Mouse (Mus musculus): ENCODE measurements around the gene Tmem265. TPM values are rescaled to one million over a fixed set of nuclear protein-coding genes. Genes with fewer than 3 reads are reported as not detected.

Gene Tmem265
- 6.6 and 8.2 TPM in 2 replicates for polyA plus RNA-seq (2015; fragmentation: Nextera tagmentation; extraction: Ambion mirVana)

DNA sequence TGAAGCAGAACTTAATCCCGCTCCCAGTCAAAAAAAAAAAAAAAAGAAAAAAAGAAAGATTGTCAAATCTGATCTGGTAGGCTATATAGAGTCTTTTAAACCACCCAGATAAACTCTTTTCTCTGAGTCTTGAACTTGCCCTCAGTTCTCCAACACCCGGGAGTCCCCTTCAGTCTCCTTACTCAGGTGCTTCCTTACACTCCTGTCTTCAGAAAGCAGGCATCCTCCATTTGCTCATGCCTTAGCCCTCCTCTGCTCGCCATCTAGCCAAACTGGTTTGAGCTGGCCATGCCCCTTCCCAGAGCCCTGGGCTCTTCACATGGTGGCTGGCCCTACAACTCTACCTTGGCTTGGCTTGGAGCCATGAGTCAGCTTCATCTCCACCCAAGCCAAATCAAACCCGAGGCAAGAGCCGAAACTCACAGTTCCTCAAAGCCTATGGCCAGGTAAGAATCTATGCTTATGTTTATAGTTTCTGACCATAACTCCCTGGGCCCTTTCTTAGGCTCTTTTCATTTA lies at the start of gene Tmem265:
Gene Tmem265, plus strand, starts transcription at position 51 of the 519 bp plus-strand sequence.
- no peak within 1 kb of the TSS for H3K9ac ChIP-seq
- H3K4me3 ChIP-seq: no peak within 1 kb of the TSS
- peaks cover 84% of the 10 kb centered on the region for H3K36me3 ChIP-seq
- no peak within 1 kb of the TSS for H3K27ac ChIP-seq
- WGBS: 94% methylated on average over 5 of the region's 5 CpGs
- H3K4me1 ChIP-seq (replicated peaks): no peaks in the 10 kb centered on the region
- ATAC-seq (ENCODE audit: low FRiP score): no peak
- H3K27me3 ChIP-seq: no peaks in the 10 kb centered on the region
- H3K9me3 ChIP-seq: no peaks in the 10 kb centered on the region
- no peak within 1 kb of the TSS for H3K4me2 ChIP-seq

DNA sequence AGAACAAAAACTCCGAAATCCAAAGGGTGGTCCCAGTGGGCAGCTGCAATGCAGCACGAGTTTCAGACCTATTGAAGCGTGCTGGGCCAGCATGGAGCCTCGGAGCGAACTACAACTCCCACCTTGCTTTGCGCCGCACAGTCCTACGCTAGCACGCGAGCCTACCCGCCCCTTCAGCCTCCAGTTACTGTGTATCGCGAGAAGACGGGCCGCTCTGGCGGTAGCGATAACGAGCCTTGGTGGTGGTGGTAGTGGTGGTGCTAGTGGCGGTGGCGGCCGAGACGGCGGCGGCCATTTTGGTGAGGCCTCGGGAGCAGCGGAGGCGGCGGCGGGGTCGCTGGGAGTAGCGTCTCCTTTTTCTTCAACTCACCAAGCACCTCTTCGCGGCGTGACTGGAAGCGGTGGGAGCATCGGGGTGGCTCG lies 49.4 kb upstream of the Tmem265 start, which contains the start of gene Srcap:
Gene Srcap, plus strand, starts transcription at position 176 of the 423 bp plus-strand sequence.
- Histone ChIP-seq H3K27ac (peak within 1 kb of the TSS; percentile 99), H3K4me2 (peak within 1 kb of the TSS; percentile 62), H3K27me3 (no peaks in the 10 kb centered on the region), H3K9me3 (no peaks in the 10 kb centered on the region), H3K36me3 (peaks cover 21% of the 10 kb centered on the region), H3K4me3 (peak within 1 kb of the TSS; percentile 70), H3K4me1 (replicated peaks) (peaks cover 24% of the 10 kb centered on the region), H3K9ac (peak within 1 kb of the TSS; percentile 88)
- under 1% methylated on average over 37 of the region's 37 CpGs for WGBS
- peak; percentile 99 for ATAC-seq (ENCODE audit: low FRiP score)

DNA sequence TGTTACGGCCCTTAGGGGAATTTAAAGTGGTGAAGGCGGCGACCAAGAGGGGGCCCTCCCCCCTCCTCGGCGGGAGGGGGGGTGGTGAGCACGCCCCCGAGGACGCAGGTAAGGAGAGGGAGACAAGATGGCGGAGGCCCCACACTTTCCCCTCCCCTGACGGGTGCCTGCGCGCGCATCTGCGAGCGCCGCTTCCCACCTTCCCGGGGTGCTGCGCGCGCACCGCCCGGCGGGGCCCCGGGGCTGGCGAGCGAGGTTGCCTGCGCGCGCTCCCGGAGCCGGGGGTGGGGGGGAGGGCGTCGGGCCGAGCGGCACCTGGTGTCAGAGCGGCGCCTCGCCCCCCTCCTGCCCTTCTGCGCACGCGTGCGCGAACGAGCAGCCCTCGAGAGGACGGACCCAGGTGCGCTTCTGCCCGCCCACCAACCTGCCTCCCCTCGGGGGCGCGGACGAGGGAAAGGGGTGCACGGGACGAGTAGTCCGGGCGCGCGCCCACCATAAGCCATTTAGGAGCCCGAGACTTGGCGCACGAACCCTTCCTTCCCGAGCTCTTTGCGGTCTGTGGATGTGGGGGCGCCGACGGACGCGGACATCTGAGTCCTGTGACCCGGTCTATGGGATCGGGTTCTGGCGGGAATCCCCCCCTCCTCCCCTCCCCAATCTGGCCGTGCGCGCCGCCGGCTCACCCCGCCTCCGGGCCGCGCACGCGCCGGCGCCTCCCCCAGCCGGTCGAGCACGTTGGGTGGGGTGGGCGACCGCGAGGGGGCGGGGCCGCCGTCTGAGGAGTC lies 48.8 kb upstream of the Tmem265 start:
- Histone ChIP-seq H3K27me3 (no peaks in the 10 kb centered on the region), H3K4me3 (peak overlapping the region; percentile 70), H3K27ac (peak overlapping the region; percentile 99), H3K9me3 (no peaks in the 10 kb centered on the region), H3K4me2 (peak overlapping the region; percentile 62), H3K9ac (peak overlapping the region; percentile 88), H3K36me3 (peaks cover 27% of the 10 kb centered on the region), H3K4me1 (replicated peaks) (peaks cover 24% of the 10 kb centered on the region)
- ATAC-seq (ENCODE audit: low FRiP score): peak; percentile 90
- WGBS: 0% methylated on average over 64 of the region's 93 CpGs

DNA sequence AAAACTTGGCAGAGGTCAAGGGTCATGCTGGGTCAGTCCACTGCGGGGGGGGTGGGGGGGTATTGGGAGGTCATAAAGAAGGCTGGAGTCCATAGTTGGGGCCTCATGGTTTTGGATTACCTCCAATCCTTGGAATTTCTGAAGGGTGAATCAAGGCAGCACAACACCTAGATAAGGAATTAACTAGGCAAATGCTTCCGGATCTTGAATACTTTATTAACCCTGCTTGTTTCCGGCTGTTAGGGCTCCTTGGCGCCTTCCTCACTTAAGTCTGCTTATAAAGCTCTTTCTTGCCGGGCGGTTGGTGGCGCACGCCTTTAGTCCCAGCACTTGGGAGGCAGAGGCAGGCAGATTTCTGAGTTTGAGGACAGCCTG lies 48.2 kb upstream of the Tmem265 start:
- no peak for ATAC-seq (ENCODE audit: low FRiP score)
- H3K27me3 ChIP-seq: no peaks in the 10 kb centered on the region
- peaks cover 24% of the 10 kb centered on the region for H3K4me1 ChIP-seq (replicated peaks)
- H3K4me2 ChIP-seq: peak overlapping the region; percentile 62
- WGBS: 46% methylated on average over 8 of the region's 8 CpGs
- H3K9me3 ChIP-seq: no peaks in the 10 kb centered on the region
- peaks cover 33% of the 10 kb centered on the region for H3K36me3 ChIP-seq
- peak overlapping the region; percentile 70 for H3K4me3 ChIP-seq
- peak overlapping the region; percentile 88 for H3K9ac ChIP-seq
- H3K27ac ChIP-seq: peak overlapping the region; percentile 99

DNA sequence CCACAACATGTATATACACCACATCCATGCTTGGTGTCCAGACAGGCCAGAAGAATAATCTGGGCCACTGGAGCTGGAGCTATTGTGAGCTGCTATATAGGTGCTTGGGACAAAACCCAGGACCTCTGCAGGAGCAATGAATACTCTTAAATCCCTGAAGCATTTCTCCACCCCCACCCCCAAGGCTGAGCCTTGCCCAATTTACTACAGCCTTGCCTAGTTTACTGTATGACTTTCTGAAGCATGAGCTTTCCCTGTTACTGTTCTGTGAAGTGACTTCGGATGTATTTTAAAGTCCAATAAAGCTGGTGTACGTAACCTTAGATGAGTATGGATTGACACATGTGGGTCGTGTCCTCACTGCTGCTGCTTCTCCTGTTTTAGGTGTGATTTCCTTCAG lies 47.4 kb upstream of the Tmem265 start:
- 84% methylated on average over 3 of the region's 3 CpGs for WGBS
- Histone ChIP-seq H3K4me2 (peak overlapping the region; percentile 62), H3K4me1 (replicated peaks) (peaks cover 24% of the 10 kb centered on the region), H3K9me3 (no peaks in the 10 kb centered on the region), H3K27me3 (no peaks in the 10 kb centered on the region), H3K4me3 (peak overlapping the region; percentile 70), H3K9ac (peak overlapping the region; percentile 46; the same call in 1 of the 2 replicates), H3K36me3 (peaks cover 39% of the 10 kb centered on the region), H3K27ac (no peak overlapping the region)
- ATAC-seq (ENCODE audit: low FRiP score): no peak

DNA sequence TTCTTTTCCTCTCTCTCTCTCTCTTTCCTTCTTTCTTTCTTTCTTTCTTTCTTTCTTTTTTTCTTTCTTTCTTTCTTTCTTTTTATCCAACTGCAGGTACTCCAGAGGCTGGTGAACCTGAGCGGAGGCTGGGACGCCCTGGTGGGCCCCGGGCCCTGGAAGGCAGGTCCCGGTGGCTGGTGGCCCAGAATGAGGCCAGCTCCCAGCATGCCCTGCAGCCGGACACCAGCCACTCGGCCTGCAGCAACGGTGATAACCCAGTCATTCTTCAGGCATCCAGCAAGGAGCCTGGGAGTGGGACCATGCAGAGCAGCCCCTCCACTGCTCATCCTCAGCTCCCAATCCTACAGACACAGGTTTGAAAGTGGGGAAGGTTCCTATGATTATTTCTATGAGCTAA lies 45.3 kb upstream of the Tmem265 start:
- Histone ChIP-seq H3K9me3 (no peaks in the 10 kb centered on the region), H3K27ac (no peak overlapping the region), H3K4me3 (no peak overlapping the region), H3K9ac (no peak overlapping the region), H3K4me2 (no peak overlapping the region), H3K36me3 (peaks cover 55% of the 10 kb centered on the region), H3K4me1 (replicated peaks) (peaks cover 24% of the 10 kb centered on the region), H3K27me3 (no peaks in the 10 kb centered on the region)
- ATAC-seq (ENCODE audit: low FRiP score): no peak
- 92% methylated on average over 7 of the region's 7 CpGs for WGBS

DNA sequence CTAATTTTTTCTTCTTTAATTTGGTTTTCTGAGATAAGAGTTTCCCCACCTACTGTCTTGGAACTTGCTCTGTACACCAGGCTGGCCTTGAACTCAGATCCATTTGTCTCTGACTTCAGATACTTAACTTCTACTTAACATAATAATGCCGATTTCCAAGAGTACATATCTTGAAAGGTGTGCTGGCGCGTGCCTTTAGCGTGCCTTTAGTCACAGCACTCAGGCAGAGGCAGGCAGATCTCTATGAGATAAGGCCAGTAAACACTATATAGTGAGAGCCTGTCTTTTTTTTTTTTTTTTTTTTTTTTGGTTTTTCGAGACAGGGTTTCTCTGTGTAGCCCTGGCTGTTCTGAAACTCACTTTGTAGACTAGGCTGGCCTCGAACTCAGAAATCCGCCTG lies 44.8 kb upstream of the Tmem265 start:
- Histone ChIP-seq H3K27ac (no peak overlapping the region), H3K4me3 (no peak overlapping the region), H3K36me3 (peaks cover 60% of the 10 kb centered on the region), H3K4me2 (no peak overlapping the region), H3K9me3 (no peaks in the 10 kb centered on the region), H3K4me1 (replicated peaks) (peaks cover 20% of the 10 kb centered on the region), H3K27me3 (no peaks in the 10 kb centered on the region), H3K9ac (no peak overlapping the region)
- WGBS: 94% methylated on average over 7 of the region's 7 CpGs
- no peak for ATAC-seq (ENCODE audit: low FRiP score)

DNA sequence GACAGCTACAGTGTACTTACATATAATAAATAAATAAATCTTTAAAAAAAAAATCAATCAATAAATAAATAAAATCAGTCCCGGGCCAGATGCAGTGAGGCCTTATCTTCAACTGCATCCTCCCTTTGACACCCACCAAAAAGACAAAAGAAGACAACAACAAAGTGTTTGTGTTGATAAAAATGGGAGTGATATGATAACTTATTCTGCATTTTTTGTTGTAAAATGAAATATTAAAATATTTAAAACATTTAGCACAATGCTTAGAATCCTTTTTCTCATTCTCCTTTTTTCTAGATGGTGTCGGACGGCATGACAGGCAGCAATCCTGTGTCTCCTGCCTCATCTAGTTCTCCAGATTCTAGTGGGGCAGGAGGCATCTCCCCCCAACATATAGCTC lies 41.9 kb upstream of the Tmem265 start, which contains the start of gene Gm42715:
Gene Gm42715, plus strand, starts transcription at position 301 of the 400 bp plus-strand sequence.
- Histone ChIP-seq H3K27ac (no peak within 1 kb of the TSS), H3K36me3 (peaks cover 86% of the 10 kb centered on the region), H3K9me3 (no peaks in the 10 kb centered on the region), H3K4me3 (no peak within 1 kb of the TSS), H3K27me3 (no peaks in the 10 kb centered on the region), H3K4me1 (replicated peaks) (peaks cover 3% of the 10 kb centered on the region; the same call in 1 of the 2 replicates), H3K9ac (no peak within 1 kb of the TSS), H3K4me2 (no peak within 1 kb of the TSS)
- no peak for ATAC-seq (ENCODE audit: low FRiP score)
- WGBS: 98% methylated on average over 3 of the region's 3 CpGs

DNA sequence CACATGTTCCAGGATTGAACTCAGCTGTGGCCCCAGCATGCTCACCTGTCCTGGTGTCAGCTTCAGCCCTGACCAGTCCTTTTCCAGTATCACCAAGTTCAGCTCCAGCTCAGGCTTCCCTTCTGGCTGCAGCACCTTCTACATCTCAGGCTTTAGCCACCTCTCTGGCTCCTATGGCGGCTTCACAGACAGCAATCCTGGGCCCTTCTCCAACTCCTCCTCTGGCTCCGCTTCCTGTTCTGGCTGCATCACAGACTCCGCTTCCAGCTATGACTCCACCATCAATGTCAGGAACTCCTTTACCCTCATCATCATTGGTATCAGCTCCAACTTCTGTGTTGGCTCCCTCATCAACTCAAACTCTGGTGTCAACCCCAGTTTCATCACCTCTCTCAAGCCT lies 19.5 kb upstream of the Tmem265 start:
- no peak for ATAC-seq (ENCODE audit: low FRiP score)
- H3K36me3 ChIP-seq: peaks cover 92% of the 10 kb centered on the region
- H3K4me1 ChIP-seq (replicated peaks): peaks cover 4% of the 10 kb centered on the region; the same call in 1 of the 2 replicates
- no peak overlapping the region for H3K4me3 ChIP-seq
- no peak overlapping the region for H3K4me2 ChIP-seq
- H3K27me3 ChIP-seq: no peaks in the 10 kb centered on the region
- H3K9me3 ChIP-seq: no peaks in the 10 kb centered on the region
- 94% methylated on average over 3 of the region's 3 CpGs for WGBS
- H3K27ac ChIP-seq: no peak overlapping the region
- no peak overlapping the region for H3K9ac ChIP-seq

DNA sequence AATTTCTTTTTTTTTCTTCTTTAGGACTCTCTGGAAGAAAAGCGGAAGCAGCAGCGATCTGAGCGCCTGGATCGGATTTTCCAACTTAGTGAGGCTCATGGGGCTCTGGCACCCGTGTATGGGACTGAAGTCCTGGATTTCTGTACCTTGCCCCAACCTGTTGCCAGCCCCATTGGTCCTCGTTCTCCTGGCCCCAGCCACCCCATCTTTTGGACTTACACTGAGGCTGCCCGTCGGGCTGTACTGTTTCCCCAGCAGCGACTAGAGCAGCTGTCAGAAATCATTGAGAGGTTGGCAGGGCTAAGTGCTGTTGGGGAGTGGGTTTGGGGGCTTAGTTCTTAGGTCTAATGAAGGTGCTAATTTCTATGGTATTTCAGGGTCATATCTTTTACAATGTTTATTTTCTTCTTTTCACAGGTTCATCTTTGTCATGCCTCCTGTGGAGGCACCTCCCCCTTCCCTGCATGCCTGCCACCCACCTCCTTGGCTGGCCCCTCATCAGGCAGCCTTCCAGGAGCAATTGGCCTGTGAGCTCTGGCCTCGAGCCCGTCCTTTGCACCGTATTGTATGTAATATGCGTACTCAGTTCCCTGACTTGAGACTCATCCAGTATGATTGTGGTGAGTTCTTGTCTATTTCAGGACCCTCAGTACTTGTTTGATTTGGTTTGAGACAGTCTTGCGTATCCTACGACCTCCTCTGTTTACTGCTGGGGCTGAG lies 11.9 kb upstream of the Tmem265 start:
- Histone ChIP-seq H3K27me3 (no peaks in the 10 kb centered on the region), H3K4me2 (no peak overlapping the region), H3K9me3 (no peaks in the 10 kb centered on the region), H3K4me3 (no peak overlapping the region), H3K27ac (no peak overlapping the region), H3K9ac (no peak overlapping the region), H3K4me1 (replicated peaks) (peaks cover under 1% of the 10 kb centered on the region; the same call in 1 of the 2 replicates), H3K36me3 (peaks cover 73% of the 10 kb centered on the region)
- no peak for ATAC-seq (ENCODE audit: low FRiP score)
- WGBS: 93% methylated on average over 15 of the region's 15 CpGs

DNA sequence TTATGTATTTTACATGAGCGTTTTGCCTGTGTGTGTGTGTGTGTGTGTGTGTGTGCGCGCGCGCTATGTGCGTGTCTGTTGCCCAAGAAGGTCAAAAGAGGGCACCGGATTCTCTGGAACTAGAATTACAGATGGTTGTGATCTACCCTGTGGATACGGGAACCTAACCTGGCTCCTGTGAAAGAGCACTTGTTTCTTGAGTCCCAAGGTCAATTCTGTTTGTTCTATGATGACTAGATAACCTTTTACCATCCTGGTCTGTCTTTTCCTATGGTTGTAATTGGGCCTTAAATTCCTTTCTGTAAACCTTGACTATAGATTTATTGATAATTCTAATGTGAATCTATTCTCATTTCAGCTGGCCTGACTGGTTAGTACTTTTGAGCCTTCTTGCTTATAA lies 9.6 kb upstream of the Tmem265 start:
- H3K4me1 ChIP-seq (replicated peaks): no peaks in the 10 kb centered on the region
- peaks cover 76% of the 10 kb centered on the region for H3K36me3 ChIP-seq
- H3K9me3 ChIP-seq: no peaks in the 10 kb centered on the region
- no peak overlapping the region for H3K4me2 ChIP-seq
- no peak overlapping the region for H3K9ac ChIP-seq
- no peak overlapping the region for H3K4me3 ChIP-seq
- WGBS: 97% methylated on average over 8 of the region's 8 CpGs
- H3K27me3 ChIP-seq: no peaks in the 10 kb centered on the region
- ATAC-seq (ENCODE audit: low FRiP score): no peak
- no peak overlapping the region for H3K27ac ChIP-seq

DNA sequence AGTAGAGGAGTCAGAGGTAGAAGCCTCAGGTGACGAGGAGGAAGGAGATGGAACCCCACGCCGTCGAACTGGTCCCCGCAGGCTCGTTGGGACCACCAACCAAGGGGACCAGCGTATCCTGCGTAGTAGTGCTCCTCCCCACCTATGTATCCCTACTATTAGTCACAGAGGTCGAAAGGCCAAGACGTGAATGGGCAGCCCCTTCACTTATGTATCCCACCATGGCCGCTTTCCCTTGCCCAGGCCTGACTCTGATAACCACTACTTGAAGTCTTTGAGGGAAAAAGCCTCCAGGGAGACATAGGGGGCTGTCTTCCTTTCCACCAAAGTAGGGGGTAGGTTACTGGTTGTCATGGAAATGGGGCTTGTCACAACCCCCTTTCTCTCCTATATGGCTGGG lies 610 bp upstream of the Tmem265 start:
- Histone ChIP-seq H3K9ac (no peak overlapping the region), H3K4me3 (no peak overlapping the region), H3K27ac (no peak overlapping the region), H3K4me2 (no peak overlapping the region), H3K36me3 (peaks cover 85% of the 10 kb centered on the region), H3K4me1 (replicated peaks) (no peaks in the 10 kb centered on the region), H3K9me3 (no peaks in the 10 kb centered on the region), H3K27me3 (no peaks in the 10 kb centered on the region)
- no peak for ATAC-seq (ENCODE audit: low FRiP score)
- 93% methylated on average over 11 of the region's 11 CpGs for WGBS
